Mouse (Mus musculus) T-helper 1 cell (primary cell): ENCODE results near the gene Wtap.
"Not testable (repeated sequence)": the region's sequence is repeated elsewhere in the genome, so short reads cannot be mapped to it uniquely, and the experiment has no call there.

Source experiments
- in situ Hi-C: fragments of 300-600 bp; cut with MboI, MseI; formaldehyde crosslinking; loops from one replicate; pipeline ENCODE4 v1.15.1; 2025; ENCODE audit warnings: high pct_unique_total_duplicates

Wtap gene

GRCm38 (mm10) chr17:12967173-12967572 lies 26.8 kb downstream of the Wtap start:
- in situ Hi-C loops, result loop anchor here (25.0 kb wide), 1 partner anchor 1995 kb away; the partner anchor contains the start of gene Phf10

DNA sequence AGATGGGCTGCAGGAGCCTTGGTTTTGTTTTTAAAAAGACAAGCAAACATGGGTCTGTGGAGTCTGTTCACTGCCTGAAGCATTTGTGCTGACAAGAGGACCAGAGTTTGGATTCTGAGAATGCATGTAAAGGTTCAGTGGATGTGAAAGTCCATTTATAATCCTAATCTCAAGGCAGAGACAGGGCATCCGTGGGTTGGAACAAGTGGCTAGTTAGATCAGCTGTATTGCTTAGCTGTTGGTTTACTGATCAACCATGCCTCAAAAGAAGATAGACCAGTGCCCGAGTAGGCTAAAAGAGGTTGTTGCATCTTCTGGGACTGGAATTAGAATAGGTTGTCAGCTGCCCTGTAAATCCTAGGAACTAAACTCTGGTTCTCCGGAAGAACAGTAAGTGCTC lies 30.5 kb downstream of the Wtap start:
- in situ Hi-C loops, result loop anchor here (5.0 to 25.0 kb wide), 2 partner anchors 41 to 1999 kb away; partner anchors contain the start of gene Phf10

DNA sequence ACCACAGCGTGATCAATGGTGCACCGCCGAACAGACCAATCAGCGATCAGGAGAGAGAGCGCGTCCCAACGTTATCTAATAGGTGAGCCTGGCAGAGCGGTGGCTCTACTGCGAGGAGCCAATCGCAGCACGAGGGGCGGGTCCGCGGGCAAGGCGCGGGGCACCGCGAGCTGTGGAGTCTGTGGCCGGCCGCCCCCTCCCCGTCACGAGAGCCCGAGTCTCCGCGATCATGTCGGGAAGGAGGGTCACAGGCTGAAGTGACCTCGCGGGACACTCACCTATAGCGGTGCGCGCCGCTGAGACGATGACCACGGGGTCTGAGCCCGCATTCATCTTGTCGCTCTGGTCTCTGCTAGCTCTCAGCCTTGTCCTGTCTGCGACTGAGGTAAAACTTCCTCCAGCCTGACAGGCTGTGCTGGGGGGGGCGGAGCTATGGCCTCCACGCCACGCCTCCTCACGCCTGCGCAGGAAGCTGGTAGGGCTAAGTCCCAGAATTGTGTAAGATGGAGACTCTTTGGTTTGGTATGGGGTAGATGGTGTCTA lies 33.6 kb downstream of the Wtap start, which contains the start of gene Acat2:
Gene Acat2 (minus strand): TSS at position 417 of the 543 bp plus-strand sequence.
- in situ Hi-C loops, result loop anchor here (5.0 to 25.0 kb wide), 2 partner anchors 38 to 2002 kb away; partner anchors contain the start of gene Phf10

- in situ Hi-C loops, result loop anchor here (25.0 kb wide), 1 partner anchor 2003 kb away; the partner anchor contains the start of gene Phf10
Measured at GRCm38 (mm10) chr17:12959377-12959776, 34.6 kb downstream of the Wtap start.

DNA sequence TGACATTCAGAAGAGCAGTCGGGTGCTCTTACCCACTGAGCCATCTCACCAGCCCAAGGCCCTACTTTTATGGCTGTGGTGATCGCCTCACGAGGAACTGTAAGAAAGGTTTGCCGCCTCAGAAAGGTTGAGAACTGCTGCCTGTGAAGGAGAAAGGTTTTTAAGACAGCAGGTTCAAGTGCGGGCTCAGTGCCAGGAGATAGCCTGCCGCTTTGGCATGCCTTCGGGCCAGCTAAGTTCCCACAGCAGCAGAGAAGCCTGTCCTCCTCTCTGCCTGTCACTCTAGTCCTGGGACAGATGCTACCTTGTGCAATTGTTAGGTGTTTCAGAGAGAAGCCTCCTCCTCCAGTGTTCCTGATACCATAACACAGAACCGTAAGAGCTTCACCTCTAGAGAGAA lies 37.3 kb downstream of the Wtap start:
- in situ Hi-C loops, result loop anchor here (25.0 kb wide), 1 partner anchor 2006 kb away; the partner anchor contains the start of gene Phf10

GRCm38 (mm10) chr17:12949669-12950068 lies 44.3 kb downstream of the Wtap start:
- in situ Hi-C loops, result loop anchor here (25.0 kb wide), 1 partner anchor 2013 kb away; the partner anchor contains the start of gene Phf10

- in situ Hi-C loops, result no loop called here
Measured at GRCm38 (mm10) chr17:12942459-12943162, 51.4 kb downstream of the Wtap start.

- in situ Hi-C loops, result no loop called here
Measured at GRCm38 (mm10) chr17:12941543-12942260, 52.3 kb downstream of the Wtap start.

DNA sequence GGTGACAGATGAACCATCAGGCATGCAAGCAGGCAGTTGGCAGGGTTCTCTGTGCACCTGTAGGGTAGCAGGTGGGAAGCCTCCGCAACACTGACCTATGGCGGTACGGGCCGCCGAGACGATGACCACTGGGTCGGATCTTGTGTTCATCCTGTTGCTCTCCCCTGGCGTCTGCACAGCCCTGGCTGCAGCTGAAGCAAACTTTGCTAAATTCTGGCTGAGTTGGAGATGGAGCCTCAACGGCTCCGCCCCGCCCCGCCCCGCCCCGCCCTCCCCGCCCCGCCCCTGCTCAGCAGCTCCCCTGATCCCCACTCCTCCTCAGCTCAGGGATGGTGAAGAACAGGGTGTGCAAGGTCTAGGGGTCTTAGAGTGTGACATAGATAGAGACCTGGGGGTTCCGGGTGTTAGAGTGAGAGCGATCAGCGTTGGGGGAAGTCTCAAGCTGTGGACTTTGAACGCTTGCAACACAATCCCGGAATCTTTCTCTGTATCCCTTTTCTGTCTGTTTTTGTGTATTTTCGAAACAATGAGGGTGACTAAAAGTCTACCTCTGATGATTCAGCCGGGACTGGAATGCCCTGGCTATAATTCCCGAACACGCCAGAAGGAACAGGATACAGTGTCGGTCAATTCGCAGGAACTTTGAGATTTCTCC lies 53.7 kb downstream of the Wtap start, which contains the start of gene Acat3:
Gene Acat3 (minus strand): TSS at position 450 of the 655 bp plus-strand sequence.
- in situ Hi-C loops, result no loop called here

DNA sequence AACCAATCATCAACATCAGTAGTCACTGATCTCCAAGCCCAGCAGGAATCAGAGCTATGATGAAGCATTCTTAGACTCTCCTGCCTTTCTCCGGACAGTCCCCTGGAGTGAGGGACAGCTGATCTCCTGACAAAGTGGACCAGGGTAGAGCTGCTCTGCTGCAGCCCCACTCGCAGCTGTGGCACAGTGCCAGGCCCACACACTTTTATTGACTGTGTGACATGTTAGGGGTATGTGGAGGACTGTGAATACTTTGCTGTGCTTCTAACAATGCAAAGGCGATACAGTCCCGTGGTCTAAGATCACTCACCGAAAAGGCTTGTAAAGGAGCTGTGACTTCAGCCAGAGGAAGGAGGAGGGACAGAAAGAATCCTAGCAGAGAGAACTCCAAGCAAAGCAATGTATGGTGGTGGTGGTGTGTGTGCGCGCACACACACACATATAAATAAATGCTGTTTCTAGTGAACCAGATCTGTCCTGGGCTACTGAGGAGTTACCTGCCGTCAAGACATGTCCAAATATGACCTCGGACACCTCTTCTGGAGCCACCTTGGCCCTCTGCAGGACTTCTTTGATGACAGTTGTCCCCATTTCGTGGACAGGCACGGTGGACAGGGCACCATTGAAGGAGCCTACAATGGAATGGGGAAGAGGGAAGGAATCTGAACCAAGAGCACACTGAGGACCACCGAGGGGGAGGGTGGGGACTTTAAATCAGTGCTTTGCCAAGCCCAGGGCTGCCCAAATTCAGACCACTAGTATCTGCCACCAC lies 54.4 kb downstream of the Wtap start:
- in situ Hi-C loops, result not testable (repeated sequence)

DNA sequence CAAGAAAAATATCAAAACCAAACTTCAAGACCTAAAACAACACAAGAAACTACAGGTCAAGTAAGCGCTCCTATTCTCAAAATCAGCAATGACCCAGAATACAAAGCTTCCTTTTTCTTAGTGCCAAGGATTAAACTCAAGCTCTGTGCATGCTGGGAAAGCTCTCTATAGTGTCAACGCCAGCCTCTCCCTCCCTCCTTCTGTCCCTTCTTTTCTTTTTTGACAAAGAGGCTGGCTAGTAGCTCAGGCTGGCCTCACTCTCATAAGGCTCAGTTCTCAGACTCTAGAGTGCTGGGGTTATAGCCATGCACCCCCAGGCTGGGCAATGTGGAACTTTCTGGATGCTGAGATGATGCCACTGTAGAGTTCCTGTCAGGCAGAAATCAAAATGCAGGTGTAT lies 55.9 kb downstream of the Wtap start:
- in situ Hi-C loops, result no loop called here

- in situ Hi-C loops, result no loop called here
Measured at GRCm38 (mm10) chr17:12937412-12937970, 56.5 kb downstream of the Wtap start.

- in situ Hi-C loops, result no loop called here
Measured at GRCm38 (mm10) chr17:12935719-12936118, 58.2 kb downstream of the Wtap start.

- in situ Hi-C loops, result not testable (repeated sequence)
Measured at GRCm38 (mm10) chr17:12931576-12931975, 62.4 kb downstream of the Wtap start.

DNA sequence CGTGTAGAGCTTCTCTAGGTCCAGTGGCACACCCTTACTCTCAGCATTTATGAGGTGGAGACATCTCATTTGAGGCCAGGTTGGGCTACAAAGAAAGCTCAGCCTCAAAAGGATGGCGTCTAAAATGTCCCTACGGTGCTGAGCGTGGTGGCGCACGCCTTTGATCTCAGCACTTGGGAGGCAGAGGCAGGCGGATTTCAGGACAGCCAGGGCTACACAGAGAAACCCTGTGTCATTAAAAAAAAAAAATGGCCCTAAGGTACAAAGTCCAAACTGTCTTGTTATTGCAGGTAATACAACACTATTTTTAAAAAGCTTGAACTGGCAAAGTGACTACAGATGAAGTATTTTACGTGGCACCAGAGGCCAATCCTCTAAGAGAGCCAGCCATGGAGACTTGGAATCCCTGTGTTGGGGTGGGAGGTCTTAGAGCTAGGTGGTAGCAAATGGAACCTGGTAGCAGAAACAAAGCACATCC lies 68.2 kb downstream of the Wtap start:
- in situ Hi-C loops, result no loop called here

GRCm38 (mm10) chr17:12925001-12925400 lies 69.0 kb downstream of the Wtap start:
- in situ Hi-C loops, result no loop called here

GRCm38 (mm10) chr17:12921073-12921472 lies 72.9 kb downstream of the Wtap start:
- in situ Hi-C loops, result loop anchor here (5.0 kb wide), 1 partner anchor 41 kb away; the partner anchor contains the start of gene Acat2
